Mouse (Mus musculus): ENCODE data around the gene Zkscan5. TPM values are rescaled to one million over a fixed set of nuclear protein-coding genes. Genes with fewer than 3 reads are reported as not detected.
"Not testable (repeated sequence)": the region's sequence is repeated elsewhere in the genome, so short reads cannot be mapped to it uniquely, and the experiment has no call there.

The Zkscan5 gene
- total RNA-seq, 2 experiments from 2014 or later, result 8.6 to 9.3 TPM

- H3K27ac ChIP-seq, result peak within 1 kb of the TSS; percentile 98
- TF ChIP-seq CTCF (IDR thresholded peaks at IDR 0.05), result no peak
- peak within 1 kb of the TSS; percentile 86 for H3K4me3 ChIP-seq
- intact Hi-C loops (cut with DNase I), result loop anchor here (2.0 kb wide), 1 partner anchor 25 kb away; the partner anchor contains the start of genes Cpsf4 and Ptcd1
- no peak for DNase-seq
Observed at GRCm38 (mm10) chr5:145191962-145192361, 12.4 kb upstream of the Zkscan5 start, which contains the start of gene Atp5j2. Gene Atp5j2, minus strand, starts transcription at chr5:145192062.

GRCm38 (mm10) chr5:145200387-145200786 is 4.0 kb upstream of the Zkscan5 start:
- no peak for DNase-seq
- TF ChIP-seq CTCF (IDR thresholded peaks at IDR 0.05), result no peak
- peak overlapping the region; percentile 97 for H3K27ac ChIP-seq
- intact Hi-C loops (cut with DNase I), result loop anchor here (5.0 kb wide), 1 partner anchor 33 kb away; the partner anchor contains the start of genes Cpsf4 and Ptcd1
- peak overlapping the region; percentile 99 for H3K4me3 ChIP-seq

- intact Hi-C loops (cut with DNase I), result loop anchor here (5.0 kb wide), 1 partner anchor 34 kb away; the partner anchor contains the start of genes Cpsf4 and Ptcd1
- peak; percentile 86 for DNase-seq
- Histone ChIP-seq H3K4me3 (peak within 1 kb of the TSS; percentile 99), H3K27ac (peak within 1 kb of the TSS; percentile 97)
- TF ChIP-seq CTCF (IDR thresholded peaks at IDR 0.05), result no peak
Observed at GRCm38 (mm10) chr5:145201321-145201991, 2.9 kb upstream of the Zkscan5 start, which contains the start of gene Zkscan14. Gene Zkscan14, minus strand, starts transcription at chr5:145201868.

GRCm38 (mm10) chr5:145202446-145202845 is 1.9 kb upstream of the Zkscan5 start:
- H3K4me3 ChIP-seq, result no peak overlapping the region
- no peak for TF ChIP-seq CTCF (IDR thresholded peaks at IDR 0.05)
- no peak for DNase-seq
- intact Hi-C loops (cut with DNase I), result loop anchor here (5.0 kb wide), 1 partner anchor 35 kb away; the partner anchor contains the start of genes Cpsf4 and Ptcd1
- H3K27ac ChIP-seq, result peak overlapping the region; percentile 97; the same call in 1 of the 2 replicates

GRCm38 (mm10) chr5:145205041-145205440 is 679 bp downstream of the Zkscan5 start:
- H3K4me3 ChIP-seq, result peak overlapping the region; percentile 89
- no peak for DNase-seq
- intact Hi-C loops (cut with DNase I), result loop anchor here (2.0 kb wide), 1 partner anchor 26 kb away; the partner anchor contains the start of gene Zfp655
- H3K27ac ChIP-seq, result peak overlapping the region; percentile 98
- TF ChIP-seq CTCF (IDR thresholded peaks at IDR 0.05), result no peak

- intact Hi-C loops (cut with DNase I), result no loop called here
- Histone ChIP-seq H3K27ac (no peak overlapping the region), H3K4me3 (no peak overlapping the region)
- no peak for DNase-seq
- TF ChIP-seq CTCF (IDR thresholded peaks at IDR 0.05), result no peak
Observed at GRCm38 (mm10) chr5:145207385-145207784, 3.0 kb downstream of the Zkscan5 start.

- intact Hi-C loops (cut with DNase I), result no loop called here
- Histone ChIP-seq H3K4me3 (no peak overlapping the region), H3K27ac (no peak overlapping the region)
- no peak for DNase-seq
- TF ChIP-seq CTCF (IDR thresholded peaks at IDR 0.05), result no peak
Observed at GRCm38 (mm10) chr5:145207954-145208353, 3.6 kb downstream of the Zkscan5 start.

GRCm38 (mm10) chr5:145208391-145208790 is 4.0 kb downstream of the Zkscan5 start:
- H3K27ac ChIP-seq; intact Hi-C loops (cut with DNase I); H3K4me3 ChIP-seq; DNase-seq: not testable (repeated sequence)

- intact Hi-C loops (cut with DNase I), result no loop called here
Observed at GRCm38 (mm10) chr5:145211340-145211739, 7.0 kb downstream of the Zkscan5 start.

GRCm38 (mm10) chr5:145212216-145212615 is 7.9 kb downstream of the Zkscan5 start:
- no peak overlapping the region for H3K27ac ChIP-seq
- intact Hi-C loops (cut with DNase I), result no loop called here
- no peak for DNase-seq
- no peak for TF ChIP-seq CTCF (IDR thresholded peaks at IDR 0.05)
- no peak overlapping the region for H3K4me3 ChIP-seq

More at GRCm38 (mm10) chr5:145211340-145211739, 7.0 kb downstream of the Zkscan5 start:
- Histone ChIP-seq H3K27ac (no peak overlapping the region), H3K4me3 (no peak overlapping the region)
- no peak for DNase-seq
- TF ChIP-seq CTCF (IDR thresholded peaks at IDR 0.05), result no peak

GRCm38 (mm10) chr5:145213505-145213904 is 9.1 kb downstream of the Zkscan5 start:
- Histone ChIP-seq H3K4me3 (no peak overlapping the region), H3K27ac (no peak overlapping the region)
- intact Hi-C loops (cut with DNase I), result no loop called here
- DNase-seq, result no peak
- TF ChIP-seq CTCF (IDR thresholded peaks at IDR 0.05), result no peak

GRCm38 (mm10) chr5:145214679-145215078 is 10.3 kb downstream of the Zkscan5 start:
- peak; percentile 56 for TF ChIP-seq CTCF (IDR thresholded peaks at IDR 0.05)
- Histone ChIP-seq H3K4me3 (no peak overlapping the region), H3K27ac (no peak overlapping the region)
- no peak for DNase-seq
- intact Hi-C loops (cut with DNase I), result no loop called here

- intact Hi-C loops (cut with DNase I), result no loop called here
Observed at GRCm38 (mm10) chr5:145217746-145218145, 13.4 kb downstream of the Zkscan5 start.

More at GRCm38 (mm10) chr5:145217746-145218145, 13.4 kb downstream of the Zkscan5 start:
- H3K27ac ChIP-seq, result no peak overlapping the region
- H3K4me3 ChIP-seq, result no peak overlapping the region
- TF ChIP-seq CTCF (IDR thresholded peaks at IDR 0.05), result no peak
- DNase-seq, result no peak

All from gastrocnemius, adult 2 months (tissue).